Mouse (Mus musculus) intestine, embryonic 16.5 days (tissue): ENCODE measurements at regions not wholly inside any gene's neighbourhood (a gene's known extent, or its start where the extent isn't known, plus 50 kb on each side); places are given as distances from the start of the nearest gene placed in this dataset.

Experiments
- ATAC-seq: fragments of 200-750 bp; cut with Nextera tagmentation; 2 replicates; pipeline ENCODE4 v1.8.0; 2017; ENCODE audit warnings: moderate TSS enrichment, moderate library complexity
- H3K27ac ChIP-seq: fragments of 300-500 bp; sonication (generic); 2 replicates; pipeline ENCODE4 v1.5.1; 2014; ENCODE audit warnings: mild to moderate bottlenecking, low read length
- H3K27me3 ChIP-seq: fragments of 300-500 bp; sonication (generic); replicated peaks from 2 replicates; pipeline ENCODE4 v1.6.1; 2014; ENCODE audit warnings: low read length, control low read depth, mixed read lengths; ENCODE audit not compliant: control insufficient read depth, insufficient read depth
- H3K36me3 ChIP-seq: fragments of 300-500 bp; sonication (generic); 2 replicates; pipeline ENCODE4 v1.6.1; 2014; ENCODE audit warnings: low read length, control low read depth; ENCODE audit not compliant: control insufficient read depth, insufficient read depth
- H3K4me1 ChIP-seq: fragments of 300-500 bp; sonication (generic); 2 replicates; pipeline ENCODE4 v1.6.1; 2014; ENCODE audit warnings: low read length, control low read depth, mixed read lengths; ENCODE audit not compliant: control insufficient read depth, insufficient read depth
- H3K4me2 ChIP-seq: fragments of 300-500 bp; sonication (generic); 2 replicates; pipeline ENCODE4 v1.6.1; 2014; ENCODE audit warnings: low read depth, low read length, control low read depth
- H3K4me3 ChIP-seq: fragments of 300-500 bp; sonication (generic); 2 replicates; pipeline ENCODE4 v1.5.1; 2014; ENCODE audit warnings: mild to moderate bottlenecking, low read length
- H3K9ac ChIP-seq: fragments of 300-500 bp; sonication (generic); 2 replicates; pipeline ENCODE4 v1.6.1; 2014; ENCODE audit warnings: low read depth, low read length
- H3K9me3 ChIP-seq: fragments of 300-500 bp; sonication (generic); 2 replicates; pipeline ENCODE4 v1.6.1; 2016; ENCODE audit warnings: low read length, control low read depth; ENCODE audit not compliant: control insufficient read depth
- WGBS: fragments of 180-500 bp; shearing (Covaris S2); extraction: QIAGEN DNeasy Blood & Tissue Kit; methylation state at CpG from one replicate; pipeline ENCODE4 v1.1.7; 2014; 5-methylcytosine and 5-hydroxymethylcytosine counted together

DNA sequence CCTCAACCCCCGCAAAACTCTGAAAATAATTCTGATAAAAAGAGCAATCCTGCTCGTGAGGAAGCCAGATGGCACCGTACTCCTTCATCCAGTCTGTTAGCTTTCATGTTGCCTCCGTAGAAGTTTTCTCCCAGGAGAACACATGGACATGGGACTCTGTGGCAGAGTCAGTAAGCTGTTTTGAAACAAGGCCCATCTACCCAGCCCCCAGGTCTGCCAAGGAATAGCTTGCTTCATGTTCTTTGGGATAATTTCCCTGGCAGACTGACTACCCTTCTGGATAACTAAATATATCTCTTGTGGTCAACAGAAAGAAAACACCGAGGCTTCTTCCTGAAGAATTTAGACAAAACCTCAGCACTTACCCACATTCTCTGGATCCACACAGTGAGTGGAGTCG is 111.2 kb upstream of the Spred1 start:
- no peak overlapping the region for H3K4me3 ChIP-seq
- ATAC-seq: no peak
- H3K27ac ChIP-seq: no peak overlapping the region
- no peak overlapping the region for H3K4me2 ChIP-seq
- no peak overlapping the region for H3K9ac ChIP-seq
- WGBS: 84% methylated on average over 6 of the region's 6 CpGs
- H3K27me3 ChIP-seq: no peaks in the 10 kb centered on the region
- no peaks in the 10 kb centered on the region for H3K36me3 ChIP-seq
- no peaks in the 10 kb centered on the region for H3K9me3 ChIP-seq
- no peaks in the 10 kb centered on the region for H3K4me1 ChIP-seq

DNA sequence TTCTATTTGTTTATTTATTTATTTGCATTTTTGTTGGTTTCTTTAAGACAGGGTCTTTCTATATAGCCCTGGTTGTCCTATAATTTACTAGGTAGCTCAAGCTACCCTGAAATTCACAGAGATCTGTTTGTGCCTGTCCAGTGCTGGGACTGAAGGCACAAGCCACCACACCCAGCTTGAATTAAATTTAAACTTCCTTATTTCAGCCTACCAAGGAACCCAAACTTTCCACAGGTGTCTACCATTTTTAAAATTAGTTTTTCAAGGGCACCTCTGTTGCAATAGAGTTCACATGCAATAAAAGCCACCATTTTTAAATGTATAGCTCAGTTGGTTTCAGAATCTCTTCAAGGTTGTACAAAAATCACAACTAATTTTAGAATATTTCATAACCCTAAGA is 110.2 kb upstream of the Spred1 start:
- Histone ChIP-seq H3K27me3 (no peaks in the 10 kb centered on the region), H3K9me3 (no peaks in the 10 kb centered on the region), H3K27ac (no peak overlapping the region), H3K4me2 (no peak overlapping the region), H3K36me3 (no peaks in the 10 kb centered on the region), H3K4me3 (no peak overlapping the region), H3K4me1 (no peaks in the 10 kb centered on the region), H3K9ac (no peak overlapping the region)
- ATAC-seq: no peak

DNA sequence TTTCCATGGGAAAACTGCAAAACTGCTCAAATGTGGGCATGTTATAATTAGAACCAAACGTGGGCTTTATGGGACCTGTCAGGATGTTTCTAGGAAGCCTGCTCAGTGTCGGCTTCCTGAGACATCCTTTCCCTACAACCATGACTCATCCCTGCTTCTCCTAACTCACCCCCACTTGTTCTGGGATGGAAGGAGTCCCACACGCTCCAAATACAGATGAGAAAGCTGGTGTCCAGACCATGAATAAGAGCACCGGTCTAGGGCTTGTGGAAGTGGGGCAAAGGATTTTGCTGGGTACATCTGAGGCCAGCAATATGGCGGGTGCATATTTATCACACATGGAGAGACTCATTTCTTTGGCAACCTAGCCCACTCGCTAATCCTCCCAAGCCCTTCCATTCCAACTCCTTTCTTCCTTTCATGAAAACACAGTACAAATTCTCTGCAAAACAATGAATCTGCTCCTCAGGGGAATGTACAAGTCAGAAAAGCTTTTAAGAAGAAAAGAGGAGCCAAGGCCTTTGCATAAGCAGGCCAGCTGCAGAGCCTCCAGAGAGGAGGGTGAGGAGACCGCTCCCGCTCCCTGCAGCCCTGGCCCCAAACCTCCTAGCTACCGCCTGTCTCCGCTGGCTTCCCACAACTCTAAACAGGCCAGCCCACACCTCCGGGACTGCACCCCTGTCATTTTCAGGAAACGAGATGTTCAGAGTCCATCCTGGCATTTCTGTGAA is 103.1 kb upstream of the Spred1 start:
- Histone ChIP-seq H3K9ac (no peak overlapping the region), H3K27me3 (no peaks in the 10 kb centered on the region), H3K9me3 (no peaks in the 10 kb centered on the region), H3K27ac (peak overlapping the region; percentile 65), H3K36me3 (no peaks in the 10 kb centered on the region), H3K4me2 (no peak overlapping the region), H3K4me1 (peaks cover 14% of the 10 kb centered on the region), H3K4me3 (no peak overlapping the region)
- 53% methylated on average over 12 of the region's 12 CpGs for WGBS
- ATAC-seq: peak; percentile 77

GRCm38 (mm10) chr2:117018917-117019538 is 102.1 kb upstream of the Spred1 start:
- Histone ChIP-seq H3K9ac (no peak overlapping the region), H3K4me2 (no peak overlapping the region), H3K4me3 (no peak overlapping the region), H3K36me3 (no peaks in the 10 kb centered on the region), H3K27me3 (no peaks in the 10 kb centered on the region), H3K27ac (peak overlapping the region; percentile 65), H3K9me3 (no peaks in the 10 kb centered on the region), H3K4me1 (peaks cover 14% of the 10 kb centered on the region)
- peak; percentile 72; the same call in 1 of the 2 replicates for ATAC-seq
- WGBS: 31% methylated on average over 6 of the region's 6 CpGs

DNA sequence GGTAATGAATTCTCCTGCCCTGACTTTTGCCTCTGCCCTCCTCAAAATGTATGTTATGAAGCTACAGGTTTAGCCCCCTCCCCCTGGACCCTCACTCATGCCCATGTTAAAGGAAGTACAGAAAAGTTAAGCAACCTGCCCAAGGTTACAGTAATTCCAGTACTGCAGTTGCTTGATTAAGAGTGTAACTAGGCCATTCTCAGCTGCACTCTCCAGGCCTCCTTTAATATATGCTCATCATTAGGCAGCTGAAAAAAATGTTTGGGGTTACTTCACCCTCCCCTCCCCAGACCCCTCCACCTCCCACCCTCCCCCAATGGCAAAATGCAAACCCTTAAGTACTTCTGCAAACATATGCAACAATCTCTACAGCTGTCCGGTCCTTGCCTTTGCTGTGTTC is 101.6 kb upstream of the Spred1 start:
- no peak overlapping the region for H3K4me3 ChIP-seq
- ATAC-seq: no peak

DNA sequence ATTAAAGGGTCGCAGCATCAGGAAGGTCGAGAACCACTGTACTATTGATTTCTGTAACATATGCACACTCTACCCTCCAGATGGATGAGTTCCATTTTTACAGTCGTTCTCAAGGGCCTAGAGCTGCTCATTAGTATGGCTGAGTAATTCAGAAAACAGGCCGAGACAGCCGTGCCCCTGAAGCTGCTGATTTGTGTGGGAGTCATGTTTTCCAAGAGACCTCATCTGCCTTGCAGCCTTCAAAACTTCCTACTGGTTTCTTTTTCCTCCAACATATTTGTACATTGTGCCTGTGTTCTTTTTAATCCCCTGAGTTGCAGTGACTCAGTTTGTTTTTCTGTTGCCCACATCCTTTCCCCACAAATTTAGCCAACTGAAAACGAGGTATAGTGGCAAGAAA is 99.4 kb upstream of the Spred1 start:
- no peak overlapping the region for H3K4me3 ChIP-seq
- no peak overlapping the region for H3K9ac ChIP-seq
- H3K4me1 ChIP-seq: peaks cover 14% of the 10 kb centered on the region
- H3K9me3 ChIP-seq: no peaks in the 10 kb centered on the region
- 60% methylated on average over 5 of the region's 6 CpGs for WGBS
- H3K4me2 ChIP-seq: no peak overlapping the region
- no peak for ATAC-seq
- H3K27ac ChIP-seq: no peak overlapping the region
- H3K27me3 ChIP-seq: no peaks in the 10 kb centered on the region
- no peaks in the 10 kb centered on the region for H3K36me3 ChIP-seq

More for the DNA sequence above, 101.6 kb upstream of the Spred1 start:
- H3K27me3 ChIP-seq: no peaks in the 10 kb centered on the region
- no peaks in the 10 kb centered on the region for H3K36me3 ChIP-seq
- H3K9ac ChIP-seq: no peak overlapping the region
- peaks cover 14% of the 10 kb centered on the region for H3K4me1 ChIP-seq
- no peak overlapping the region for H3K4me2 ChIP-seq
- no peaks in the 10 kb centered on the region for H3K9me3 ChIP-seq
- peak overlapping the region; percentile 59; the same call in 1 of the 2 replicates for H3K27ac ChIP-seq
- WGBS: no CpG with 5 or more reads among the region's 1 CpGs

- Histone ChIP-seq H3K4me2 (no peak overlapping the region), H3K36me3 (no peaks in the 10 kb centered on the region), H3K27me3 (no peaks in the 10 kb centered on the region), H3K9ac (no peak overlapping the region), H3K4me1 (peaks cover 7% of the 10 kb centered on the region), H3K4me3 (no peak overlapping the region), H3K9me3 (no peaks in the 10 kb centered on the region), H3K27ac (no peak overlapping the region)
- 96% methylated on average over 1 of the region's 1 CpGs for WGBS
- ATAC-seq: no peak
Measured at GRCm38 (mm10) chr2:117023436-117023835, 97.7 kb upstream of the Spred1 start.

GRCm38 (mm10) chr2:117027071-117027470 is 94.1 kb upstream of the Spred1 start:
- WGBS: 59% methylated on average over 4 of the region's 4 CpGs
- H3K4me1 ChIP-seq: no peaks in the 10 kb centered on the region
- no peak overlapping the region for H3K4me3 ChIP-seq
- no peak overlapping the region for H3K27ac ChIP-seq
- ATAC-seq: no peak
- H3K4me2 ChIP-seq: no peak overlapping the region
- H3K9me3 ChIP-seq: no peaks in the 10 kb centered on the region
- no peaks in the 10 kb centered on the region for H3K36me3 ChIP-seq
- H3K27me3 ChIP-seq: no peaks in the 10 kb centered on the region
- H3K9ac ChIP-seq: no peak overlapping the region

GRCm38 (mm10) chr2:117028771-117029170 is 92.4 kb upstream of the Spred1 start:
- Histone ChIP-seq H3K27me3 (no peaks in the 10 kb centered on the region), H3K27ac (no peak overlapping the region), H3K4me1 (no peaks in the 10 kb centered on the region), H3K4me3 (no peak overlapping the region), H3K4me2 (no peak overlapping the region), H3K9ac (no peak overlapping the region), H3K36me3 (no peaks in the 10 kb centered on the region), H3K9me3 (no peaks in the 10 kb centered on the region)
- no peak for ATAC-seq
- WGBS: 69% methylated on average over 6 of the region's 6 CpGs
